Comparison of ENCODE assay signal across 8 mouse cellular contexts in the genomic region with DNA sequence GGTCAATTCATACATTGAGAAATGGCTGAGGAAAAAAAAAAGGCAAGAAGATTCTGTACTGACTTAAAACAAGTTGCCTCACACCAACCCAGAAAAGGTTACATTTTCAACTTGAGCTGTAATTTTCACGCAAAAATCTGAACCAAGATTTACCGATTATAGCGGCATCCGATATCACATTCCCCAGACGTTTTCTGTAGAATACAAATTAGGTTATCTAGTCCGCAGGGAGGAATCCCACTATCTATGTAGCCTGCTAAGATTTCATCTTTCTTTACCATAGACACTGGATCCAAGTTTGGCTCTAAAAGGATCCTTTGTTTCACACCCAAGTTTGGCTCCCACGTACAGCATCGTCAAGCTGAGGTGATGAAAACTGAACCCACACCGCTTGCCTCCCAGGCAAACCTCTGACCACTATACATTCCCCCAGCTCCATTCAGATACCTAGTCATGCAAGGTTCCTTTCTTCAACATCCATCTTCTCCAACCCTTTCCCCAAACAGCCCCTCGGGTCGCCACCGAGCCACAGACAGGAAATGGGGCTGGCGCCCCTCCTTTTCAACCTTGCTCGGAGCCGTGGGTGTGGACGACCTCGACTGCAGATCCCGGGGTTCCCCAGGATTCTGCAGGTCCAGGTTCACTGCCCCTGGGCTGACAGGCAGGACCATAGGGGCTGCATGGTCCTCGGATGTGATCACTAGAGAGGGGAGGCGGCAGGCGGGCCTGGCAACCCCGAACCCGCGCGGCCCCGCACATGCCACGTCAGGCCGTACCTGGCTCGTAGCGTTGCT. TPM values are rescaled to one million over a fixed set of nuclear protein-coding genes. Genes with fewer than 3 reads are reported as not detected.
DNase-seq lines count a peak whose midpoint lies in the region; ATAC-seq and TF ChIP-seq lines count a peak whose summit lies in the region.

No protein-coding gene starts in this region.

- peak overlapping the region; percentile 91 for H3K9ac ChIP-seq in heart, embryonic 11.5 days (ENCODE audit: low read depth, low read length)
- peak overlapping the region; percentile 81 for H3K9ac ChIP-seq in liver, embryonic 11.5 days (ENCODE audit: low read depth, low read length)
- H3K9ac ChIP-seq in stomach, embryonic 16.5 days (ENCODE audit: low read length): peak overlapping the region; percentile 96

- no peaks in the 10 kb centered on the region for H3K27me3 ChIP-seq in heart, embryonic 11.5 days (ENCODE audit: control insufficient read depth, insufficient read depth, low read length)
- no peaks in the 10 kb centered on the region for H3K27me3 ChIP-seq in E14TG2a.4 (ENCODE audit: insufficient read depth, low read length)
- no peaks in the 10 kb centered on the region for H3K27me3 ChIP-seq in erythroblast, embryonic 14.5 days (ENCODE audit: control insufficient read depth)
- H3K27me3 ChIP-seq in liver, embryonic 11.5 days (replicated peaks; ENCODE audit: control insufficient read depth, insufficient read depth, low read length): no peaks in the 10 kb centered on the region
- H3K27me3 ChIP-seq in stomach, embryonic 16.5 days (ENCODE audit: control insufficient read depth, insufficient read depth, low read length): no peaks in the 10 kb centered on the region

- peaks cover 5% of the 10 kb centered on the region; the same call in 1 of the 2 replicates for H3K4me1 ChIP-seq in heart, embryonic 11.5 days (ENCODE audit: control insufficient read depth, insufficient read depth, low read length)
- H3K4me1 ChIP-seq in E14TG2a.4 (replicated peaks; ENCODE audit: low read depth, low read length): peaks cover 10% of the 10 kb centered on the region
- H3K4me1 ChIP-seq in erythroblast, embryonic 14.5 days (ENCODE audit: control insufficient read depth): peaks cover 20% of the 10 kb centered on the region
- peaks cover 10% of the 10 kb centered on the region for H3K4me1 ChIP-seq in liver, embryonic 11.5 days (replicated peaks; ENCODE audit: control insufficient read depth, insufficient read depth, low read length)
- H3K4me1 ChIP-seq in stomach, embryonic 16.5 days (ENCODE audit: control insufficient read depth, insufficient read depth, low read length): peaks cover 11% of the 10 kb centered on the region; the same call in 1 of the 2 replicates

- no peak for DNase-seq in heart, postnatal 36 days
- no peak for DNase-seq in liver, embryonic 11.5 days (ENCODE audit: low spot score)
- DNase-seq in Muller cell, postnatal 12 days (ENCODE audit: inconsistent ontology term): no peak
- no peak for DNase-seq in layer of hippocampus, postnatal 25 days (ENCODE audit: extremely low spot score in 1 of 2, low spot score in 1 of 2)

- no peaks in the 10 kb centered on the region for H3K9me3 ChIP-seq in heart, embryonic 11.5 days (replicated peaks; ENCODE audit: control insufficient read depth, low read length)
- H3K9me3 ChIP-seq in E14TG2a.4 (ENCODE audit: low read length): no peaks in the 10 kb centered on the region
- no peaks in the 10 kb centered on the region for H3K9me3 ChIP-seq in erythroblast, embryonic 14.5 days (ENCODE audit: control insufficient read depth, low read length)
- H3K9me3 ChIP-seq in liver, embryonic 11.5 days (ENCODE audit: control insufficient read depth, low read length): no peaks in the 10 kb centered on the region
- H3K9me3 ChIP-seq in stomach, embryonic 16.5 days (replicated peaks; ENCODE audit: control insufficient read depth, low read length): no peaks in the 10 kb centered on the region

- WGBS in heart, embryonic 11.5 days (ENCODE audit: insufficient replicate concordance): under 1% methylated on average over 30 of the region's 30 CpGs
- WGBS in liver, embryonic 11.5 days: 1% methylated on average over 30 of the region's 30 CpGs
- WGBS in stomach, embryonic 16.5 days: under 1% methylated on average over 30 of the region's 30 CpGs

- ATAC-seq in heart, embryonic 11.5 days (replicated peaks; ENCODE audit: insufficient number of reproducible peaks, low FRiP score, low TSS enrichment): peak; percentile 36; the same call in 1 of the 2 replicates
- ATAC-seq in liver, embryonic 11.5 days (replicated peaks; ENCODE audit: low FRiP score): no peak
- no peak for ATAC-seq in stomach, embryonic 16.5 days (ENCODE audit: insufficient read depth, low FRiP score)

- intact Hi-C loops in heart, postnatal 36 days (cut with DNase I): loop anchor here (2.0 to 5.0 kb wide), 4 partner anchors 67 to 269 kb away; partner anchors contain the start of gene Gemin6

- no peak for TF ChIP-seq CTCF in E14TG2a.4 (conservative IDR thresholded peaks at IDR 0.05; ENCODE audit: low read length)

- no peaks in the 10 kb centered on the region for H3K36me3 ChIP-seq in heart, embryonic 11.5 days (ENCODE audit: control insufficient read depth, insufficient read depth, low read length)
- H3K36me3 ChIP-seq in E14TG2a.4 (ENCODE audit: insufficient read depth, low read length): no peaks in the 10 kb centered on the region
- no peaks in the 10 kb centered on the region for H3K36me3 ChIP-seq in erythroblast, embryonic 14.5 days (ENCODE audit: control insufficient read depth)
- H3K36me3 ChIP-seq in liver, embryonic 11.5 days (ENCODE audit: control insufficient read depth, insufficient read depth, low read length): no peaks in the 10 kb centered on the region
- H3K36me3 ChIP-seq in stomach, embryonic 16.5 days (ENCODE audit: control insufficient read depth, insufficient read depth, low read length): no peaks in the 10 kb centered on the region

- H3K4me2 ChIP-seq in heart, embryonic 11.5 days: peak overlapping the region; percentile 83
- peak overlapping the region; percentile 85 for H3K4me2 ChIP-seq in liver, embryonic 11.5 days
- peak overlapping the region; percentile 76 for H3K4me2 ChIP-seq in stomach, embryonic 16.5 days (ENCODE audit: low read depth, low read length)

- H3K27ac ChIP-seq in heart, embryonic 11.5 days (ENCODE audit: low read depth, low read length): peak overlapping the region; percentile 81
- peak overlapping the region; percentile 61 for H3K27ac ChIP-seq in liver, embryonic 11.5 days (ENCODE audit: low read depth, low read length)
- peak overlapping the region; percentile 77 for H3K27ac ChIP-seq in stomach, embryonic 16.5 days (ENCODE audit: low read length)

- H3K4me3 ChIP-seq in heart, embryonic 11.5 days (ENCODE audit: low read depth, low read length): peak overlapping the region; percentile 82
- H3K4me3 ChIP-seq in E14TG2a.4 (replicated peaks; ENCODE audit: low read length): peak overlapping the region; percentile 99
- peak overlapping the region; percentile 90 for H3K4me3 ChIP-seq in erythroblast, embryonic 14.5 days (replicated peaks)
- H3K4me3 ChIP-seq in liver, embryonic 11.5 days (ENCODE audit: low read depth, low read length): peak overlapping the region; percentile 98
- H3K4me3 ChIP-seq in stomach, embryonic 16.5 days (replicated peaks; ENCODE audit: low read length): peak overlapping the region; percentile 98

RNA-seq across cellular contexts. Expression of gene Morn2, which starts 0.5 kb away (rescaled TPM):
- polyA plus RNA-seq in heart, embryonic 11.5 days (2014; fragmentation: Nextera tagmentation; extraction: Ambion mirVana): 18.9 TPM in 2 replicates
- total RNA-seq in heart, postnatal 36 days (2021): 10 to 100 TPM; 14.7 TPM
- 0.09 and 0.19 TPM in 2 replicates for polyA plus RNA-seq in erythroblast, embryonic 14.5 days (2012)
- polyA plus RNA-seq in liver, embryonic 11.5 days (2014; fragmentation: Nextera tagmentation; extraction: Ambion mirVana): 18.6 and 20.1 TPM in 2 replicates
- 18.5 and 20.8 TPM in 2 replicates for polyA plus RNA-seq in stomach, embryonic 16.5 days (2015; fragmentation: Nextera tagmentation; extraction: Ambion mirVana)
- 10 to 100 TPM; 17.0 to 19.1 TPM for total RNA-seq in layer of hippocampus, postnatal 25 days (2021)

RNA-seq across cellular contexts. Expression of gene Dhx57, which starts 0.8 kb away (rescaled TPM):
- polyA plus RNA-seq in heart, embryonic 11.5 days (2014; fragmentation: Nextera tagmentation; extraction: Ambion mirVana): 10.6 and 11.0 TPM in 2 replicates
- 1 to 10 TPM; 5.8 to 6.9 TPM for total RNA-seq in heart, postnatal 36 days (2021)
- 0.24 and 0.26 TPM in 2 replicates for polyA plus RNA-seq in erythroblast, embryonic 14.5 days (2012)
- 9.3 and 11.6 TPM in 2 replicates for polyA plus RNA-seq in liver, embryonic 11.5 days (2014; fragmentation: Nextera tagmentation; extraction: Ambion mirVana)
- polyA plus RNA-seq in stomach, embryonic 16.5 days (2015; fragmentation: Nextera tagmentation; extraction: Ambion mirVana): 14.5 and 15.6 TPM in 2 replicates
- total RNA-seq in layer of hippocampus, postnatal 25 days (2021): 10 to 100 TPM; 35.2 to 39.9 TPM

RNA-seq across cellular contexts. Expression of gene Arhgef33, which starts 17.7 kb away (rescaled TPM):
- polyA plus RNA-seq in heart, embryonic 11.5 days (2014; fragmentation: Nextera tagmentation; extraction: Ambion mirVana): 0.54 and 0.92 TPM in 2 replicates
- under 1 TPM in 1 of 2 experiments, not detected in 1; 0.46 TPM for total RNA-seq in heart, postnatal 36 days (2021)
- polyA plus RNA-seq in erythroblast, embryonic 14.5 days (2012): not detected in 2 replicates
- polyA plus RNA-seq in liver, embryonic 11.5 days (2014; fragmentation: Nextera tagmentation; extraction: Ambion mirVana): 0.45 and 0.49 TPM in 2 replicates
- 0.14 and 2.0 TPM in 2 replicates for polyA plus RNA-seq in stomach, embryonic 16.5 days (2015; fragmentation: Nextera tagmentation; extraction: Ambion mirVana)
- 1 to 10 TPM; 1.9 to 3.1 TPM for total RNA-seq in layer of hippocampus, postnatal 25 days (2021)

Comparison
In these comparisons a context has a peak if more than half of its experiments do, and no peak if none do; other contexts are left out.
1. RNA of gene Morn2, which starts 0.5 kb away (polyA plus RNA-seq): 18.9 TPM in heart, embryonic 11.5 days, 18.6 to 20.1 TPM in liver, embryonic 11.5 days and 18.5 to 20.8 TPM in stomach, embryonic 16.5 days; 0.09 to 0.19 TPM in erythroblast, embryonic 14.5 days; every median in the first group is over 10 times any median in the second.
2. Peak in every context shown above with its lines, with median percentiles within 50 percentile points of each other: H3K27ac ChIP-seq, H3K4me2 ChIP-seq, H3K4me3 ChIP-seq and H3K9ac ChIP-seq.